Mouse (Mus musculus) forebrain, embryonic 13.5 days (tissue): ENCODE measurements around the gene Cobll1. TPM values are rescaled to one million over a fixed set of nuclear protein-coding genes. Genes with fewer than 3 reads are reported as not detected.

Source experiments
- ATAC-seq: fragments of 200-750 bp; cut with Nextera tagmentation; 2 replicates; pipeline ENCODE4 v1.8.0; 2017
- H3K27ac ChIP-seq: fragments of 300-500 bp; sonication (generic); 2 replicates; pipeline ENCODE4 v1.5.1; 2015; ENCODE audit warnings: inconsistent platforms, mild to moderate bottlenecking, moderate library complexity
- H3K27me3 ChIP-seq: fragments of 300-500 bp; sonication (generic); 2 replicates; pipeline ENCODE4 v1.6.1; 2015; ENCODE audit warnings: mild to moderate bottlenecking, inconsistent platforms
- H3K36me3 ChIP-seq: fragments of 300-500 bp; sonication (generic); 2 replicates; pipeline ENCODE4 v1.6.1; 2015; ENCODE audit warnings: mild to moderate bottlenecking, inconsistent platforms; ENCODE audit not compliant: poor library complexity, severe bottlenecking
- H3K4me1 ChIP-seq: fragments of 300-500 bp; sonication (generic); 2 replicates; pipeline ENCODE4 v1.6.1; 2015; ENCODE audit warnings: inconsistent platforms
- H3K4me2 ChIP-seq: fragments of 300-500 bp; sonication (generic); 2 replicates; pipeline ENCODE4 v1.6.1; 2015; ENCODE audit warnings: inconsistent platforms, mild to moderate bottlenecking, moderate library complexity
- H3K4me3 ChIP-seq: fragments of 300-500 bp; sonication (generic); 2 replicates; pipeline ENCODE4 v1.5.1; 2015; ENCODE audit warnings: mild to moderate bottlenecking, inconsistent platforms
- H3K9ac ChIP-seq: fragments of 300-500 bp; sonication (generic); 2 replicates; pipeline ENCODE4 v1.6.1; 2015; ENCODE audit warnings: mild to moderate bottlenecking, inconsistent platforms
- H3K9me3 ChIP-seq: fragments of 300-500 bp; sonication (generic); replicated peaks from 2 replicates; pipeline ENCODE4 v1.6.1; 2016; ENCODE audit warnings: inconsistent platforms
- WGBS: fragments of 180-500 bp; shearing (Covaris S2); methylation state at CpG from one replicate; pipeline ENCODE4 v1.1.7; 2015; 5-methylcytosine and 5-hydroxymethylcytosine counted together
- polyA plus RNA-seq: library from polyadenylated mRNA; unstranded; fragments of >200 nt; fragmentation: Nextera tagmentation; extraction: Ambion mirVana; gene quantifications from 2 replicates; pipeline ENCODE4 v1.2.1, GENCODE M21; 2015

The Cobll1 gene
- polyA plus RNA-seq, 1 experiment from 2014 or later = 2.7 TPM

DNA sequence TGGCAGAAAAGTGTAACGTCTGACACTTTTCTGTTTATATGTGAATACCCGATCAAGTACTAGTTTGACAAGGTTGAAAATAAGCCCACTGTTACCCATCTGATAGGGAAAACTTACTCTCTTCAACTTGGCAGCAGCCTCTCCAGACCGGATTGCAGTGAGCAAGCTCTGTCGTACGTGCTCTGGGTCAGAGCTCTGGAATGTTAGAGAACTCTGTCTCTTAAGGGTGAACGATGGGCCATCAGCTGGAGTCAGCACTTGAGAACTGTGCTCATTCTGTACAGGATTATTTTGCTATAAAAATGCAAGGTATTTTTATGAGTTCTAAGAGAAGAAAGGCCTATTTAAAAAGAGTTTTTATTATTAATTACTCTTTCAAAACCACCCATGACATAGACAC is 143.6 kb downstream of the Cobll1 start:
- ATAC-seq = no peak
- H3K4me2 ChIP-seq = no peak overlapping the region
- no peak overlapping the region for H3K27ac ChIP-seq
- no peak overlapping the region for H3K9ac ChIP-seq
- no peaks in the 10 kb centered on the region for H3K36me3 ChIP-seq
- no peaks in the 10 kb centered on the region for H3K27me3 ChIP-seq
- no peaks in the 10 kb centered on the region for H3K9me3 ChIP-seq
- H3K4me1 ChIP-seq = peaks cover 4% of the 10 kb centered on the region
- H3K4me3 ChIP-seq = no peak overlapping the region
- 87% methylated on average over 6 of the region's 6 CpGs for WGBS

DNA sequence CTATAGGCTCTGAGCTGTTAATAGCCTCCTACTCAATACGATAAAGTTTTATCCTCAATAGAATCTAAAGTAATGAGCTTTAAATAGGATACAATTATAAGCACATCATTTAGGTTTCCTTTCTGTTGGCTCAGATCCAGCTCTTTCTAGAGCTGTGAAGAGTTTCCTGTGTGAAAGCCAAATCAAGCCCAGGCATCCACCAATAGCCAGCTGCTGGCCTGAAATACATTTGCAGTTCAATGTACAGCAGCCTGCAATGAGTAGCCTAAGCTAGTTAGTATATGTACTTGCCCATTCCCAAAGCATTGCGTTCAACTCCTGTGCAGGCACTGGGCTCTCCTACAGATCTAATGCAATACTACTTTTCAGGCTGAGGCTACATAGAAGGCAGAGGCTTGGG is 145.2 kb downstream of the Cobll1 start:
- ATAC-seq = peak; percentile 38; the same call in 1 of the 2 replicates
- no peaks in the 10 kb centered on the region for H3K36me3 ChIP-seq
- 40% methylated on average over 2 of the region's 2 CpGs for WGBS
- no peak overlapping the region for H3K27ac ChIP-seq
- no peak overlapping the region for H3K9ac ChIP-seq
- no peaks in the 10 kb centered on the region for H3K9me3 ChIP-seq
- H3K27me3 ChIP-seq = no peaks in the 10 kb centered on the region
- H3K4me1 ChIP-seq = peaks cover 4% of the 10 kb centered on the region
- H3K4me3 ChIP-seq = no peak overlapping the region
- H3K4me2 ChIP-seq = no peak overlapping the region

DNA sequence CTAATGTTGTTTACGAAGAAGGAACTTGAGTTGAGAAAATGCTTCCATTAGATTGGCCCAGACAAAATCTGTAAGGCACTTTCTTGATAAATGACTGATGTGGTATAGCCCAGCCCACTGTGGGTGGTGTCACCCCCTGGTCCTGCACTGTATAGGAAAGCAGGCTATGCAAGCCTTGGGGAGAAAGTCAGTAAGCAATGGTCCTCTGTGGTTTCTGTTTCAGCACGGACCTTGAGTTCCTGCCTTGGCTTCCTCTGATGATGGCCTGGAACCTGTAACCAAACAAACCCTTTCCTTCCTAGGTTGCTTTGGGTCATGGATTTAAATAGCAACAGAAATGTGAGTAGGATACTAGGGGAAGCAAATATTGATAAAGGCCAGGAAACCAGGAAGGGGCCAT is 148.2 kb downstream of the Cobll1 start:
- Histone ChIP-seq H3K4me1 (peaks cover 4% of the 10 kb centered on the region), H3K9me3 (no peaks in the 10 kb centered on the region), H3K4me3 (no peak overlapping the region), H3K36me3 (no peaks in the 10 kb centered on the region), H3K9ac (no peak overlapping the region), H3K27me3 (no peaks in the 10 kb centered on the region), H3K27ac (no peak overlapping the region), H3K4me2 (no peak overlapping the region)
- ATAC-seq = no peak
- 82% methylated on average over 2 of the region's 2 CpGs for WGBS

DNA sequence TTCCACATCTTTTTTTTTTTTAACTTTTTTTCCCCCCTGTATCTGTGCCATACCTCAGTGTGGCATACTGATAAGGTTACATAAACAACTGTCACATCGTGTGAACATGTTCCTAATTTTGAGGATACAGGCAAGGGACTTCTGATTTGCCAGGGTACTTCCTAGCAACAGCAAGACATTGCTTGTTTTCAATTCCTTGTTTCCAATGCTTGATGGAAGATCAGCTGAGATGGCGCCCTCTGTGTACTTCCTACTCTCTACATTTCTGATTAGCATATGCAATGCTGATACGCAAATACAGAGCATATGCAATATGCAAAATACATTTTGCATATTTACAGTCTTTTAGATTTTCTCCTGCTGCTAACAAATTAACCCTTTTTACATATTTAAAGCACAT is 152.0 kb downstream of the Cobll1 start:
- no peaks in the 10 kb centered on the region for H3K36me3 ChIP-seq
- H3K27ac ChIP-seq = no peak overlapping the region
- peak; percentile 58; the same call in 1 of the 2 replicates for ATAC-seq
- H3K9ac ChIP-seq = no peak overlapping the region
- no peak overlapping the region for H3K4me3 ChIP-seq
- no peaks in the 10 kb centered on the region for H3K27me3 ChIP-seq
- H3K4me1 ChIP-seq = no peaks in the 10 kb centered on the region
- WGBS = 81% methylated on average over 3 of the region's 3 CpGs
- H3K4me2 ChIP-seq = no peak overlapping the region
- no peaks in the 10 kb centered on the region for H3K9me3 ChIP-seq

DNA sequence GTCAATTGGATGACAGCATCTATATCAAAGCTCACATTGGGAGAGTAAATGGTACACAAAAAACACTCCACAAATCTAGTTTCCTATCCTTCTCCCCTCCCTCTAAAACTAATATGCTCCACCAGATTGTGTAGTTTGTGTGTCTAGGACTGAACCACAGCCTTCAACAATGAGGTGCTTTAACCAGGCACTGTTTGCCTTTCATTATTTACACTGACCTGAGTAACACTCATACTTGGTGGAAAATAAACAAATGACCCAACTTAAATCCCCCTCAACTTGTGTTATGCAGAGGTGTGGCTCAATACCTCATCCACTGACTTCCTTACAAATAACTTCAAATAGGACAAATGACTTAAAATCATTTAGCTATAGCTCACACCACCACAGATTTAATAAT is 155.8 kb downstream of the Cobll1 start:
- no peak overlapping the region for H3K4me3 ChIP-seq
- H3K27me3 ChIP-seq = no peaks in the 10 kb centered on the region
- ATAC-seq = no peak

DNA sequence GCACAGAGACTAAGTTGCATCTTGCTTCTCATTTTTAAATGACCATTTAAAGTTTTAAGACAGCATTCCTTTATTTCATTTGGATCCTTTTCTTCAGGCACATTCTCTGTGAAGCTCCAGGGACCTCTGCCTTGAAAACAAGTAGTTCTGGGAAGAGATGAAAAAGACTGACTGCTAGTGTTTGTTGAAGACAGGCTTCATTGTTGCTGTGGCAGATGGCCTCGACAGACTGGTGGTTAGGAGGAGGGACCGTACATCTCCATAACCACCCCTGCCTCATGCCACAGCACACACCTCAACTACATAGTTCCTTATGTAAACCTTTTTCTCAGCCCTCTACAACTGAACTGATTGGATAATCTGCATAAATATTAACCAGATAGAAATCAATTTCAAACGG is 161.7 kb downstream of the Cobll1 start:
- H3K4me2 ChIP-seq = no peak overlapping the region
- no peaks in the 10 kb centered on the region for H3K4me1 ChIP-seq
- H3K27me3 ChIP-seq = no peaks in the 10 kb centered on the region
- H3K27ac ChIP-seq = no peak overlapping the region
- H3K9ac ChIP-seq = no peak overlapping the region
- H3K36me3 ChIP-seq = no peaks in the 10 kb centered on the region
- no peaks in the 10 kb centered on the region for H3K9me3 ChIP-seq
- whole genome bisulfite sequencing = 77% methylated on average over 3 of the region's 3 CpGs
- no peak for ATAC-seq
- H3K4me3 ChIP-seq = no peak overlapping the region

More for the DNA sequence above, 155.8 kb downstream of the Cobll1 start:
- Histone ChIP-seq H3K9ac (no peak overlapping the region), H3K4me1 (no peaks in the 10 kb centered on the region), H3K9me3 (no peaks in the 10 kb centered on the region), H3K4me2 (no peak overlapping the region), H3K36me3 (no peaks in the 10 kb centered on the region), H3K27ac (no peak overlapping the region)

DNA sequence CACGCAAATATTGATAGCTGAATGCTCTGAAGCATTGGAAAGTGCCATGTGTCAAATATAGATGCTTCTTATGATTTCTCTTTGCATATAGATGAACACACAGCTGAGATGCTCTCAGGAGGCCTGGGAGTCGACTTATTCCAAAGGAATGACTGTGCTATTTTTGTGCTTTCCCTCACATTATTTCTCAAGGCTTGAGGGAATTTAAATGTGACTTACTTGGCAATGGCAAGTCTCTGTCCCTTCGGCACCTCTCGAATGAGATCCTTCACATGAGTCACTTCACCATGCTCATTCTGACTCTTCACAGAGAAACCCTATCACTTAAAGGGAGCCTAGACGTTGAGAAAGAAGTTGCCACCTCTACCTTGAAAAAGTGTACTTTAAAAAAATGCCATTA is 163.4 kb downstream of the Cobll1 start:
- Histone ChIP-seq H3K9ac (no peak overlapping the region), H3K27me3 (no peaks in the 10 kb centered on the region), H3K27ac (no peak overlapping the region), H3K4me3 (no peak overlapping the region), H3K4me2 (no peak overlapping the region), H3K4me1 (no peaks in the 10 kb centered on the region), H3K9me3 (no peaks in the 10 kb centered on the region), H3K36me3 (no peaks in the 10 kb centered on the region)
- 90% methylated on average over 5 of the region's 5 CpGs for WGBS
- ATAC-seq = no peak

DNA sequence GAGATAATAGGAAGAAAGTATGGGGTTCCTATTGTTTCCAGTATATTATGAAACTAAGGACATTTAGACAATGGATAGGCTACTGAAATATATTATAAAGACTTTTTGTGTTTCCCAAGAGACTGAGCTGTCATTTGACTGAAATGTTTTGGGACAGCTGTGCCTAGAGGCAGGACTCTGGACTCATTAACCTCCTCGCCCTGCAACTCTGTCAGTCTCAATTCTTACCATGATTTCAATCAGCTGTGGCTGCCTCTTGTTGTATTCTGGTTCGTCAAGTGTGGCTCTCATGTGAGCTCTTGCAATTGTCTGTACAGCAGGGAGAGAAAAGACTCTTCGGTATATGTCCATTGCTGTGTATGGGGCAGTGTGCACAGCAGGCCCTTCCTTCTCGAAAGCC is 163.8 kb downstream of the Cobll1 start:
- H3K9ac ChIP-seq = no peak overlapping the region
- H3K9me3 ChIP-seq = no peaks in the 10 kb centered on the region
- no peak for ATAC-seq
- H3K4me3 ChIP-seq = no peak overlapping the region
- H3K4me1 ChIP-seq = no peaks in the 10 kb centered on the region
- 68% methylated on average over 4 of the region's 4 CpGs for WGBS
- H3K27me3 ChIP-seq = no peaks in the 10 kb centered on the region
- no peak overlapping the region for H3K4me2 ChIP-seq
- no peaks in the 10 kb centered on the region for H3K36me3 ChIP-seq
- H3K27ac ChIP-seq = no peak overlapping the region

DNA sequence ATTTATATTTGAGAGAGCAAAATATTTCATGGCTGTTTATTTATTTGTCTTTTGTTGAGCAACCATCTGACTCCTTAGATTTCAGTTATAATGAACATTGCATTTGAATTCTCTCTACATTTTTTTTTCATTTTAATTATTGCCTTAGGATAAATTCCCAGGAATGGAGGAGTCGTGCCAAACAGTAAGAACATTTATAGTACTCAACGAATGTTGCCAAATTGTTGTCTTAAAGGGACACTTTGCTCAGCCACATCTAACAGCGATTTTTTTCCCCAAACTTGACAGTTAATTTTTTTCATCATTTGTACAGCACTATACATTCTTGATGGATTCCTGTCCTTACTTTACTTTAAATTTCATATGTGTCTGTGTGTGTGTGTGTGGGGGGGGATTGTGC is 167.0 kb downstream of the Cobll1 start:
- H3K27me3 ChIP-seq = no peaks in the 10 kb centered on the region
- H3K36me3 ChIP-seq = no peaks in the 10 kb centered on the region
- no peak overlapping the region for H3K27ac ChIP-seq
- H3K9me3 ChIP-seq = no peaks in the 10 kb centered on the region
- 86% methylated on average over 3 of the region's 3 CpGs for WGBS
- ATAC-seq = no peak
- H3K4me2 ChIP-seq = no peak overlapping the region
- H3K4me1 ChIP-seq = no peaks in the 10 kb centered on the region
- H3K4me3 ChIP-seq = no peak overlapping the region
- no peak overlapping the region for H3K9ac ChIP-seq

DNA sequence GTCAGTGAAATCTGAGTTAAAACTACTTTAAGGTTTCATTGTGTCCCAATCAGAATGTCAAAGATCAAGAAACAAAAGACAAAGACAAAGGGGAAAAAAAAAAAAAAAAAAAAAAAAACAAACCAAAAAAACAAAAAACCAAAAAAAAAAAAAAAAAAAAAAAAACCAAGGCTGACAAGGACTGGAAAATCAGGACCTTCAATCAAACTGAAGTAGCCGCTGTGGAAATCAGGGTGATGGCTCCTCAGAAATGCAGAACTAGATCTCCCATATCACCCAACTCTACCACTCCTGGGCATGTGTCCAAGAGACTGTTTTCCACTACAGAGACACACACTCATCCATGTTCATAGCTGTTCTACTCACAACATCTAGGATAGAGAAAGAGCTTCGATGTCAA is 185.4 kb downstream of the Cobll1 start:
- ATAC-seq = no peak
- Histone ChIP-seq H3K4me3 (no peak overlapping the region), H3K36me3 (no peaks in the 10 kb centered on the region), H3K9me3 (no peaks in the 10 kb centered on the region), H3K4me2 (no peak overlapping the region), H3K4me1 (no peaks in the 10 kb centered on the region), H3K27ac (no peak overlapping the region), H3K27me3 (no peaks in the 10 kb centered on the region), H3K9ac (no peak overlapping the region)
- WGBS = 92% methylated on average over 2 of the region's 2 CpGs

DNA sequence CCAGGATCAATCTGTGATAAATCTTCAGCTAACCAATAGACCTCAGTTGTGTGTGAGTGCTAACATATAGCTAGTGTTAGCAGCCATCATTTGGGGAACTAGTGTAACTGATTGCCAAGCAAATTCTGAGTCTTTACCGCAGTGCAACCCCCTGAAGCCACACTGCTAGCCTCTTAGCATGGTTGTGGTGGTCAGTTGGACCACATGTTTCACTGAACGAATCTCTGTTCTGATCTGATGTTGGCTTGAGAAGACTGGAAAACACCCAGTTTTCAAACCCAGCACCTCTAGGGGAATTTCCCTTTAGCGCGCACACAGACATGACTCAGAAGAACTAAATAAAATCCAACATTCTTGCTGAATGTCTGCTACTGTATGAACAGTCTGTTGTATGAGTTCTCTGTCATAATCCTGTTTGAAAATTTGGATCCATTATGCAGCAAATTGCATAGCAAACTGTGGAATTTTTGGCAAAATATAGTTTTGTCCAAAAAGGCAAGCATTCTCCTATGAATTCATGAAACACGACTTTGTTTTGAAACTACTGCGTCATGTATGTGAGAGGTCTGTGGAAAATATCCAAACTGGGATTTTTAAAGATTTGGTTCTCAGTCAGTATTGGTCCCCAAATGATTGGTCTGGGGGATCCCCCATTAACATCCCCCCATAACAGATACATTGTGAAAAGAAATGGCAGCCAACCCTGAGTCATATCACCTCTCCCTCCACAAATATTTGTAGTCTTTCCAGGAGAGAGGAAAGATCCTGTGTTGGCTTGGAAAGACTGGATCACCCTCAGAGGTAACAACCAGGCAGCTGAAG is 186.8 kb downstream of the Cobll1 start:
- Histone ChIP-seq H3K4me1 (no peaks in the 10 kb centered on the region), H3K4me2 (no peak overlapping the region), H3K27me3 (no peaks in the 10 kb centered on the region), H3K4me3 (no peak overlapping the region), H3K9ac (no peak overlapping the region), H3K36me3 (no peaks in the 10 kb centered on the region), H3K9me3 (no peaks in the 10 kb centered on the region), H3K27ac (no peak overlapping the region)
- 96% methylated on average over 6 of the region's 6 CpGs for WGBS
- ATAC-seq = no peak

DNA sequence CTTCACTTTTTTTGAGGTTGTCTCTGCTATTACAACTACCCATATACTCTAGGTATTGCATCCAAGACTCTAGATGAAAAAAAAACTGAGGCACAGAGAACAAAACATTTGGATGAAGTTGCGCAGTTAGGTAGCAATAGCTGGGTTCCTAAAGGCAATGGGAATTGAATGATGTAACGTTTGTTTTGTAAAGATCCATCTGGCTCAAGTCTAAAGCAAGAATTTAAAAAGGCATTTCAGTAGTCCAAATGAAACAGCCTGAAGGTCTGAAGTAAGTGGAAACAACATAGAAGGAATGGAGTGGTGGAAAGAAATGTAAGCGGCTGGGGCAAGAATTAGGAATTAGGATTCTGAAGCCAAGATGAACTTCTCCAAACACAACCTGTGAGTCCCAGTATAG is 188.4 kb downstream of the Cobll1 start:
- no peak overlapping the region for H3K4me2 ChIP-seq
- H3K4me3 ChIP-seq = no peak overlapping the region
- no peak overlapping the region for H3K27ac ChIP-seq
- no peak overlapping the region for H3K9ac ChIP-seq
- ATAC-seq = no peak
- 94% methylated on average over 3 of the region's 3 CpGs for whole genome bisulfite sequencing
- no peaks in the 10 kb centered on the region for H3K4me1 ChIP-seq
- no peaks in the 10 kb centered on the region for H3K27me3 ChIP-seq
- H3K36me3 ChIP-seq = no peaks in the 10 kb centered on the region
- no peaks in the 10 kb centered on the region for H3K9me3 ChIP-seq
